Mouse (Mus musculus) CH12.LX (cell line): ENCODE results near the gene Cep57l1.

Source experiments
- CTCF ChIP-seq, 2 experiments: IDR thresholded peaks in 1 of 2; conservative IDR thresholded peaks in 1 of 2; 2 replicates each; pipeline ENCODE4 v1.5.1; 2011 to 2012; ENCODE audit warnings: low read depth in 2 of 2, low read length in 2 of 2, improper control_type of control experiment in 1 of 2, inconsistent platforms in 1 of 2, mild to moderate bottlenecking in 1 of 2, moderate library complexity in 1 of 2
- MYC ChIP-seq: IDR thresholded peaks from 2 replicates; pipeline ENCODE4 v1.6.1; 2011; ENCODE audit warnings: low read depth, mild to moderate bottlenecking, improper control_type of control experiment, low read length
- POLR2A ChIP-seq: IDR thresholded peaks from 2 replicates; pipeline ENCODE4 v1.6.1; 2011; ENCODE audit warnings: low read depth, mild to moderate bottlenecking, improper control_type of control experiment, low read length

- TF ChIP-seq POLR2A = no peak
- no peak for TF ChIP-seq MYC
- TF ChIP-seq CTCF (conservative IDR thresholded peaks at IDR 0.05 in 1 of 2, IDR thresholded peaks at IDR 0.05 in 1 of 2; ENCODE audit: low read depth in 2 of 2, low read length in 2 of 2) = no peak
Measured at GRCm38 (mm10) chr10:41744006-41744405, 65.7 kb downstream of the Cep57l1 start.
